Mouse (Mus musculus): ENCODE measurements around the gene Tescl.

Gene Tescl

GRCm38 (mm10) chr7:24361001-24361400 lies 27.3 kb upstream of the Tescl start:
- DNase-seq, result no peak

GRCm38 (mm10) chr7:24359269-24359668 lies 25.5 kb upstream of the Tescl start:
- no peak for DNase-seq

- no peak for DNase-seq
These were observed 24.2 kb upstream of the Tescl start for GRCm38 (mm10) chr7:24357899-24358298.

- DNase-seq, result no peak
These were observed 22.3 kb upstream of the Tescl start for GRCm38 (mm10) chr7:24356081-24356480.

- no peak for DNase-seq
These were observed 21.9 kb upstream of the Tescl start for GRCm38 (mm10) chr7:24355646-24356045.

- no peak for DNase-seq
These were observed 15.2 kb upstream of the Tescl start, which contains the start of gene Lypd5 for GRCm38 (mm10) chr7:24348896-24349295. Gene Lypd5 (plus strand): TSS chr7:24349196.

GRCm38 (mm10) chr7:24346444-24346843 lies 12.7 kb upstream of the Tescl start:
- no peak for DNase-seq

GRCm38 (mm10) chr7:24343701-24344272 lies 10.1 kb upstream of the Tescl start:
- DNase-seq, result no peak

GRCm38 (mm10) chr7:24338241-24338640 lies 4.5 kb upstream of the Tescl start:
- no peak for DNase-seq

- DNase-seq, result peak; percentile 74
These were observed 2.1 kb upstream of the Tescl start for GRCm38 (mm10) chr7:24335699-24336309.

GRCm38 (mm10) chr7:24327281-24327975 lies 6.3 kb downstream of the Tescl start:
- DNase-seq, result no peak

- no peak for DNase-seq
These were observed 7.2 kb downstream of the Tescl start for GRCm38 (mm10) chr7:24326273-24327135.

- DNase-seq, result no peak
These were observed 8.0 kb downstream of the Tescl start for GRCm38 (mm10) chr7:24325675-24326128.

- DNase-seq, result peak; percentile 21
These were observed 8.5 kb downstream of the Tescl start for GRCm38 (mm10) chr7:24325197-24325596.

- DNase-seq, result no peak
These were observed 11.1 kb downstream of the Tescl start for GRCm38 (mm10) chr7:24322593-24322992.

- no peak for DNase-seq
These were observed 14.8 kb downstream of the Tescl start for GRCm38 (mm10) chr7:24318942-24319341.

GRCm38 (mm10) chr7:24316567-24317092 lies 17.1 kb downstream of the Tescl start, which contains the start of gene Zfp94:
Gene Zfp94 (minus strand): TSS chr7:24316666.
- DNase-seq, result peak; percentile 96

GRCm38 (mm10) chr7:24315726-24316566 lies 17.8 kb downstream of the Tescl start:
- DNase-seq, result peak; percentile 16

GRCm38 (mm10) chr7:24300771-24301282 lies 32.9 kb downstream of the Tescl start, which contains the start of gene Zfp61:
Gene Zfp61 (minus strand): TSS chr7:24301232.
- peak; percentile 23 for DNase-seq

GRCm38 (mm10) chr7:24299823-24300481 lies 33.8 kb downstream of the Tescl start:
- peak; percentile 17 for DNase-seq
